Mouse (Mus musculus) ES-Bruce4 (cell line): Measurements from ENCODE around the gene Olfr313. TPM values are rescaled to one million over a fixed set of nuclear protein-coding genes. Genes with fewer than 3 reads are reported as not detected.
"Not testable (repeated sequence)": the region's sequence is repeated elsewhere in the genome, so short reads cannot be mapped to it uniquely, and the experiment has no call there.

ENCODE experiments used
- H3K27ac ChIP-seq: 2 replicates; pipeline ENCODE4 v1.5.1; 2012; ENCODE audit warnings: low read length, inconsistent platforms; ENCODE audit not compliant: insufficient read depth
- H3K27me3 ChIP-seq: 2 replicates; pipeline ENCODE4 v1.6.1; 2012; ENCODE audit warnings: mild to moderate bottlenecking, low read length, inconsistent platforms; ENCODE audit not compliant: control insufficient read depth, poor library complexity, insufficient read depth, severe bottlenecking
- H3K36me3 ChIP-seq: 2 replicates; pipeline ENCODE4 v1.6.1; 2012; ENCODE audit warnings: inconsistent platforms, mild to moderate bottlenecking, low read length, moderate library complexity; ENCODE audit not compliant: control insufficient read depth, poor library complexity, insufficient read depth, severe bottlenecking
- H3K4me1 ChIP-seq: one replicate; pipeline ENCODE4 v1.8.1; 2011; ENCODE audit warnings: low read length; ENCODE audit not compliant: control insufficient read depth, insufficient read depth
- H3K4me3 ChIP-seq: 2 replicates; pipeline ENCODE4 v1.5.1; 2011; ENCODE audit warnings: low read depth, mild to moderate bottlenecking, low read length
- H3K9ac ChIP-seq: 2 replicates; pipeline ENCODE4 v1.6.1; 2012; ENCODE audit warnings: low read depth, mild to moderate bottlenecking, inconsistent platforms; ENCODE audit not compliant: poor library complexity, severe bottlenecking
- H3K9me3 ChIP-seq: replicated peaks from 2 replicates; pipeline ENCODE4 v1.6.1; 2012; ENCODE audit warnings: mild to moderate bottlenecking, low read length, inconsistent platforms; ENCODE audit not compliant: control insufficient read depth, poor library complexity, insufficient read depth, severe bottlenecking
- CTCF ChIP-seq: IDR thresholded peaks from one replicate; pipeline ENCODE4 v1.8.1; 2011; ENCODE audit warnings: low read depth, low read length
- EP300 ChIP-seq: IDR thresholded peaks from 2 replicates; pipeline ENCODE4 v1.6.1; 2011; ENCODE audit warnings: low read depth, low read length; ENCODE audit not compliant: insufficient read depth
- POLR2A ChIP-seq: IDR thresholded peaks from one replicate; pipeline ENCODE4 v1.8.1; 2011; ENCODE audit warnings: low read length; ENCODE audit not compliant: insufficient read depth
- polyA plus RNA-seq: library from polyadenylated mRNA; stranded (reverse); fragments of >200 nt; gene quantifications from 2 replicates; pipeline ENCODE4 v1.2.4, GENCODE M21; 2011; ENCODE audit warnings: low read depth; ENCODE audit not compliant: missing spikeins, insufficient read depth, insufficient read length

Gene Olfr313
- polyA plus RNA-seq: not detected in 2 replicates

GRCm38 (mm10) chr11:58814700-58815099 lies at the start of gene Olfr313:
TSS of gene Olfr313 (plus strand) at chr11:58815000.
- not testable (repeated sequence) for H3K4me1 ChIP-seq, H3K36me3 ChIP-seq, H3K27ac ChIP-seq, H3K9me3 ChIP-seq, H3K9ac ChIP-seq, H3K4me3 ChIP-seq, H3K27me3 ChIP-seq

GRCm38 (mm10) chr11:58772888-58773287 lies 41.9 kb upstream of the Olfr313 start, which contains the start of gene Olfr315:
TSS of gene Olfr315 (plus strand) at chr11:58773188.
- TF ChIP-seq POLR2A (no peak), CTCF (no peak), EP300 (no peak)
- Histone ChIP-seq H3K36me3 (no peaks in the 10 kb centered on the region), H3K27ac (no peak within 1 kb of the TSS), H3K4me3 (no peak within 1 kb of the TSS), H3K27me3 (no peaks in the 10 kb centered on the region), H3K9ac (no peak within 1 kb of the TSS), H3K9me3 (no peaks in the 10 kb centered on the region), H3K4me1 (no peaks in the 10 kb centered on the region)

- H3K27me3 ChIP-seq: no peaks in the 10 kb centered on the region
- no peak for TF ChIP-seq EP300
- TF ChIP-seq POLR2A: no peak
- TF ChIP-seq CTCF: no peak
- no peak within 1 kb of the TSS for H3K4me3 ChIP-seq
- no peaks in the 10 kb centered on the region for H3K9me3 ChIP-seq
- H3K4me1 ChIP-seq: no peaks in the 10 kb centered on the region
- H3K27ac ChIP-seq: no peak within 1 kb of the TSS
- H3K36me3 ChIP-seq: no peaks in the 10 kb centered on the region
- H3K9ac ChIP-seq: no peak within 1 kb of the TSS
These were observed 32.2 kb upstream of the Olfr313 start, which contains the start of gene Olfr314 for GRCm38 (mm10) chr11:58782480-58783089. TSS of gene Olfr314 (plus strand) at chr11:58782952.

GRCm38 (mm10) chr11:58784182-58784581 lies 30.6 kb upstream of the Olfr313 start:
- H3K4me3 ChIP-seq: no peak overlapping the region
- no peaks in the 10 kb centered on the region for H3K4me1 ChIP-seq
- H3K36me3 ChIP-seq: no peaks in the 10 kb centered on the region
- no peak overlapping the region for H3K27ac ChIP-seq
- H3K9ac ChIP-seq: no peak overlapping the region
- no peaks in the 10 kb centered on the region for H3K27me3 ChIP-seq
- no peaks in the 10 kb centered on the region for H3K9me3 ChIP-seq
- no peak for TF ChIP-seq POLR2A
- TF ChIP-seq CTCF: no peak
- TF ChIP-seq EP300: no peak

GRCm38 (mm10) chr11:58787651-58788050 lies 27.1 kb upstream of the Olfr313 start:
- Histone ChIP-seq H3K36me3 (no peaks in the 10 kb centered on the region), H3K9ac (no peak overlapping the region), H3K4me1 (no peaks in the 10 kb centered on the region), H3K27ac (no peak overlapping the region), H3K27me3 (no peaks in the 10 kb centered on the region), H3K9me3 (no peaks in the 10 kb centered on the region), H3K4me3 (no peak overlapping the region)
- TF ChIP-seq EP300 (no peak), CTCF (no peak), POLR2A (no peak)

GRCm38 (mm10) chr11:58788346-58788745 lies 26.5 kb upstream of the Olfr313 start:
- Histone ChIP-seq H3K27me3 (no peaks in the 10 kb centered on the region), H3K4me1 (no peaks in the 10 kb centered on the region), H3K9ac (no peak overlapping the region), H3K9me3 (no peaks in the 10 kb centered on the region), H3K4me3 (no peak overlapping the region), H3K36me3 (no peaks in the 10 kb centered on the region), H3K27ac (no peak overlapping the region)
- TF ChIP-seq CTCF (no peak), POLR2A (no peak), EP300 (no peak)
